Mouse (Mus musculus) hindbrain, embryonic 14.5 days (tissue): ENCODE measurements at regions not wholly inside any gene's neighbourhood (a gene's known extent, or its start where the extent isn't known, plus 50 kb on each side); places are given as distances from the start of the nearest gene placed in this dataset.
A peak's percentile ranks its signal among the peaks of the same experiment; 100 is the strongest.

Source experiments
- ATAC-seq: fragments of 200-750 bp; cut with Nextera tagmentation; 2 replicates; pipeline ENCODE4 v1.8.0; 2017; ENCODE audit warnings: moderate number of reproducible peaks, mild to moderate bottlenecking, moderate TSS enrichment, moderate library complexity; ENCODE audit not compliant: low FRiP score
- DNase-seq: peaks from one replicate; pipeline ENCODE4 v3.0.0-alpha.2; 2015; ENCODE audit warnings: low spot score
- H3K27ac ChIP-seq: fragments of 300-500 bp; sonication (generic); 2 replicates; pipeline ENCODE4 v1.5.1; 2014; ENCODE audit warnings: mild to moderate bottlenecking, moderate library complexity
- H3K27me3 ChIP-seq: fragments of 300-500 bp; sonication (generic); 2 replicates; pipeline ENCODE4 v1.6.1; 2014; ENCODE audit warnings: mild to moderate bottlenecking, low read length, mixed read lengths; ENCODE audit not compliant: control insufficient read depth, insufficient read depth
- H3K36me3 ChIP-seq: fragments of 300-500 bp; sonication (generic); replicated peaks from 2 replicates; pipeline ENCODE4 v1.6.1; 2014; ENCODE audit not compliant: control insufficient read depth, insufficient read depth
- H3K4me1 ChIP-seq: fragments of 300-500 bp; sonication (generic); replicated peaks from 2 replicates; pipeline ENCODE4 v1.6.1; 2014; ENCODE audit warnings: antibody characterized with exemption, low read length, mixed read lengths; ENCODE audit not compliant: control insufficient read depth, insufficient read depth
- H3K4me2 ChIP-seq: fragments of 300-500 bp; sonication (generic); replicated peaks from 2 replicates; pipeline ENCODE4 v1.6.1; 2014; ENCODE audit warnings: mild to moderate bottlenecking, moderate library complexity
- H3K4me3 ChIP-seq: fragments of 300-500 bp; sonication (generic); replicated peaks from 2 replicates; pipeline ENCODE4 v1.5.1; 2014; ENCODE audit warnings: mild to moderate bottlenecking, low read length
- H3K9ac ChIP-seq: fragments of 300-500 bp; sonication (generic); 2 replicates; pipeline ENCODE4 v1.6.1; 2014
- H3K9me3 ChIP-seq: fragments of 300-500 bp; sonication (generic); 2 replicates; pipeline ENCODE4 v1.6.1; 2016; ENCODE audit warnings: low read length; ENCODE audit not compliant: control insufficient read depth
- WGBS: fragments of 180-500 bp; shearing (Covaris S2); extraction: QIAGEN DNeasy Blood & Tissue Kit; methylation state at CpG from one replicate; pipeline ENCODE4 v1.1.7; 2014; 5-methylcytosine and 5-hydroxymethylcytosine counted together

DNA sequence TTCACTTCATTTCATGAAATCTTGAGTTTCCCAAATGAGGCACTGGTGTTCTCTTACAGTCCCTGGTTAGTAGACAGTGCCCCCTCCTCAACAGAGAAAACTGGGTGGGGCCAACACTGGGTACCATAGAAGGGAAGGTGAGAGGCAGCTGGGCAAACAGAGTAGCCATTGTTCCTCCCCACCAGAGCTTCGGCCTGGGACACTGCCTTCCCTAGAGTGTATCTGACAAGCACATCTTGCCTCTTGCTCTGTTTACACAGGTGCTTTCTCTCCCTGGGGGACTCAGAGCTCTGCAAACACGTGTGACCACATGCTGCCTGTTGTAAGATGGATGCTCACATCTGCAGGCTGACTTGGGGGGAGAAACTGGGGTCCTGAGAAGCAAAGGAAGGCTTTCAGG is 100.8 kb upstream of the Tnp1 start:
- Histone ChIP-seq H3K4me3 (no peak overlapping the region), H3K4me2 (no peak overlapping the region), H3K36me3 (no peaks in the 10 kb centered on the region), H3K9me3 (no peaks in the 10 kb centered on the region), H3K27me3 (no peaks in the 10 kb centered on the region), H3K9ac (no peak overlapping the region), H3K4me1 (0 out of 2 replicates have a peak, but pooled peaks cover 6% of the 10 kb centered on the region), H3K27ac (no peak overlapping the region)
- ATAC-seq, result no peak
- DNase-seq, result no peak
- WGBS, result 9% methylated on average over 2 of the region's 2 CpGs

DNA sequence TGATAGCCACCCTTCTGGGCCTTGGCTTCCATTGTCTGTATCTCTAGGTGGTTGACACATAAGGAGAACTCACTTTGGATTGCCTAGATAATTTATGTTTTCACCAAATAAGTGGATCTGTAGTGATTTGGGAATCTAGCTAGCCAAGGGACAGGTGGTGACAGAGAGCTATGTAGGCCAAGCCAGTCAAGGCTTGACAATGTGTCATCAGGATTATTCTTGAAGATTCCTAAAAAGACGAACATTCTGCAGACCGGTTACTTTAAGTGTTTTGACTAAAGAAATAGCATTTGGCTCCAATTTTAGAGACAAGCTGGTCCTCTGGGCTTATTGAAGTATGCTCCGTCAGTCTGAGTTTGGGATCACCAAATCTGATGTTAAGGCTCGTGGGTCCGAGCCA is 100.1 kb upstream of the Tnp1 start:
- Histone ChIP-seq H3K36me3 (no peaks in the 10 kb centered on the region), H3K9me3 (no peaks in the 10 kb centered on the region), H3K27me3 (no peaks in the 10 kb centered on the region), H3K9ac (no peak overlapping the region), H3K4me3 (no peak overlapping the region), H3K4me1 (0 out of 2 replicates have a peak, but pooled peaks cover 6% of the 10 kb centered on the region), H3K4me2 (no peak overlapping the region), H3K27ac (no peak overlapping the region)
- ATAC-seq, result no peak
- DNase-seq, result no peak
- 92% methylated on average over 5 of the region's 5 CpGs for WGBS

DNA sequence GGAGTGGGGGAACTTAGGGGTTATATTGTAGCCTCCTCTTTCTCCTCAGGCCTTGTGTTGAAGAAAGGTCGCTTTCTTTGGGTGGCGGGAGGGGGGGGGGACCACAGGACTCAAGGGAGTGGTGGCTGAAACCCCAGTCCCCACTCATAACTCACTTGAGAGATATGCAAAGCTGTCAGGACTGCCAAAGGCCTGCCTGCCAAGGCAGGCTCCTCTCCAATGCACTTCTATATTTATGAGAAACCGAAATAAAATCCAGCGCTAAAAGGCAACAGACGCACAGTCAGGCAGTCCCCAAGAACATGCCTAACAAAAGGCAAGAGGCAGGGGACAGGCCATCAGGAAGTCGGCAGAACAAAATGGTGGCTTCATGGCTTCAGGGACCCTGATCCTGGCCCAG is 97.4 kb upstream of the Tnp1 start:
- no peak for DNase-seq
- 97% methylated on average over 6 of the region's 6 CpGs for WGBS
- H3K4me3 ChIP-seq, result no peak overlapping the region

GRCm38 (mm10) chr1:73112711-73113110 is 97.0 kb upstream of the Tnp1 start:
- no peak for ATAC-seq
- Histone ChIP-seq H3K4me2 (no peak overlapping the region), H3K36me3 (no peaks in the 10 kb centered on the region), H3K4me3 (no peak overlapping the region), H3K4me1 (no peaks in the 10 kb centered on the region), H3K27me3 (no peaks in the 10 kb centered on the region), H3K9ac (no peak overlapping the region), H3K9me3 (no peaks in the 10 kb centered on the region), H3K27ac (no peak overlapping the region)
- 89% methylated on average over 3 of the region's 3 CpGs for WGBS
- DNase-seq, result no peak

More for the DNA sequence above, 97.4 kb upstream of the Tnp1 start:
- Histone ChIP-seq H3K27ac (no peak overlapping the region), H3K4me1 (no peaks in the 10 kb centered on the region), H3K9ac (no peak overlapping the region), H3K27me3 (no peaks in the 10 kb centered on the region), H3K36me3 (no peaks in the 10 kb centered on the region), H3K9me3 (no peaks in the 10 kb centered on the region), H3K4me2 (no peak overlapping the region)
- no peak for ATAC-seq

DNA sequence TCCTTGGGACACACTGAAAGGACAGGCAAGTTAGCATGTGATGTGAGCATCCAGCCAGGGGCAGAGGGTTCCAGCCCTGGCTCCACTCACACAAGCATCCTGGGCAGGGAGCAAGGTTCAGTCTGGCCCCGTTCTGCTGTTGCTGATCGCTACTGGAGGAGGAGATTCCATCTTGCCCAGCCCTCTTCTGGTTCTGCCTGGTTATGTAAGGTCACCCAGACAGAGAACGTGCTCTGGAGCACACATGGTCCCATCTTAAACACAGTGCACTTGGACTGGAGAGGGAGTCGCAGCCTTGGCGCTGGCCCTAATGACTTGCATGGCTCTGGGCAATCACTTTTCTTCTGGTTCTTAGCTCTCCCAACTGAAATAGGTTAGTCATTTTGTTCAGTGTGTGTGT is 96.2 kb upstream of the Tnp1 start:
- Histone ChIP-seq H3K36me3 (no peaks in the 10 kb centered on the region), H3K4me1 (no peaks in the 10 kb centered on the region), H3K9ac (no peak overlapping the region), H3K27me3 (no peaks in the 10 kb centered on the region), H3K4me2 (no peak overlapping the region), H3K9me3 (no peaks in the 10 kb centered on the region), H3K4me3 (no peak overlapping the region), H3K27ac (no peak overlapping the region)
- ATAC-seq (no peak), DNase-seq (no peak)
- WGBS, result 93% methylated on average over 5 of the region's 5 CpGs

GRCm38 (mm10) chr1:73105856-73106463 is 90.3 kb upstream of the Tnp1 start:
- WGBS, result 91% methylated on average over 4 of the region's 4 CpGs
- ATAC-seq, result no peak

DNA sequence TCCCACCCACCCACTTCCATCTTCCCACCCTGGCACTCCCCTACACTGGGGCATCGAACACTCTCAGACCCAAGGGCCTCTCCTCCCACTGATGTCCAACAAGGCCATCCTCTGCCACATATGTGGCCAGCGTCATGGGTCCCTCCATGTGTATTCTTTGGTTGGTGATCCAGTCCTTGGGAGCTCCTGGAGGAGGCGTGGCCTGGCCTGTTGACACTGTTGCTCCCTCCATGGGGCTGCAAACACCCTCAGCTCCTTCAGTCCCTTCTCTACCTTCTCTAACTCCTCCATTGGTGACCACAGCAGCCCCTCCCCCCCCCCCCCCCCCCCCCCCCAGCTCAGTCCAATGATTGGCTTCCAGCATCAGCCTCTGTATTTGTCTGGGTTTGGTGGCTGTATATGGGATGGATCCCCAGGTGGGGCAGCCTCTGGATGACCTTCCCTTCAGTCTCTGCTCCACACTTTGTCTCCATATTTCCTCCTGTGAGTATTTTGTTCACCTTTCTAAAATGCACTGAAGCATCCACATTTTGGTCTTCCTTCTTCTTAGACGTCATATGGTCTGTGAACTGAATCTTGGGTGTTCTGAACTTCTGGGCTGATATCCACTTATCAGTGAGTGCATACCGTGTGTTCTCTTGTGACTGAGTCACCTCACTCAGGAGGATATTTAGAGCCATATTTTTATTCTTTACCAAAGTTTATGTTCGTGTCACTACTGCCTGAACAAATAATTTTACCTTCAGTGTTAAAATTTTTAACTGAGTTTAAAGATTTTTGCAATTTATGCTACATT is 82.1 kb upstream of the Tnp1 start:
- H3K9me3 ChIP-seq, result no peaks in the 10 kb centered on the region
- H3K36me3 ChIP-seq, result no peaks in the 10 kb centered on the region
- no peak overlapping the region for H3K9ac ChIP-seq
- no peak for ATAC-seq
- no peak overlapping the region for H3K27ac ChIP-seq
- H3K4me1 ChIP-seq, result no peaks in the 10 kb centered on the region
- H3K4me2 ChIP-seq, result no peak overlapping the region
- no peak for DNase-seq
- no peaks in the 10 kb centered on the region for H3K27me3 ChIP-seq
- 85% methylated on average over 6 of the region's 6 CpGs for WGBS
- H3K4me3 ChIP-seq, result no peak overlapping the region

More at GRCm38 (mm10) chr1:73105856-73106463, 90.3 kb upstream of the Tnp1 start:
- no peaks in the 10 kb centered on the region for H3K4me1 ChIP-seq
- no peaks in the 10 kb centered on the region for H3K27me3 ChIP-seq
- H3K9me3 ChIP-seq, result no peaks in the 10 kb centered on the region
- H3K4me3 ChIP-seq, result no peak overlapping the region
- no peaks in the 10 kb centered on the region for H3K36me3 ChIP-seq
- H3K27ac ChIP-seq, result no peak overlapping the region
- H3K4me2 ChIP-seq, result no peak overlapping the region
- DNase-seq, result no peak
- no peak overlapping the region for H3K9ac ChIP-seq

DNA sequence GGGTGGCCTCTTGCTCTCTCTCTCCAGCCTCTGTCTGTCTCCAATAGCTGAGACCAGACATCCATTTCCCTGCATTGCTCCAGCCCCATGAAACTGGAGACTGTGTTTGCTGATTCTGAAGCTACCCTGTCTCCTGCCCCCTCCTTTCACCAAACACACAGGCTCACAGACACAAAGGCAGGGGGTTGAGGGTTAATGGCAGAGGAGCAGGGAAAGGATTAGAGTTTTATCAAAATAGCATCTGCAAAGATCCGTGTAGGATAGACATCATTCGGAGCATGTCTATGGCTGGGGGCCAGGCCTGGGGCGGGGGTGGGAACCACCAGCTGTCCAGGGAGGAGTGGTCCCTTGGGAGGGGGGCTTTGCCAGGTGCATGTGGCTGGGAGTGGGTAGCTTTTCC is 73.9 kb upstream of the Tnp1 start:
- Histone ChIP-seq H3K9ac (no peak overlapping the region), H3K27ac (no peak overlapping the region), H3K27me3 (no peaks in the 10 kb centered on the region), H3K9me3 (no peaks in the 10 kb centered on the region), H3K36me3 (no peaks in the 10 kb centered on the region), H3K4me3 (no peak overlapping the region), H3K4me2 (no peak overlapping the region), H3K4me1 (no peaks in the 10 kb centered on the region; the same call in 1 of the 2 replicates)
- peak; percentile 53; the same call in 1 of the 2 replicates for ATAC-seq
- 22% methylated on average over 3 of the region's 3 CpGs for WGBS
- no peak for DNase-seq

- ATAC-seq, result no peak
- DNase-seq, result no peak
- Histone ChIP-seq H3K9me3 (no peaks in the 10 kb centered on the region), H3K27me3 (no peaks in the 10 kb centered on the region), H3K4me2 (no peak overlapping the region), H3K27ac (no peak overlapping the region), H3K36me3 (no peaks in the 10 kb centered on the region), H3K4me1 (no peaks in the 10 kb centered on the region; the same call in 1 of the 2 replicates), H3K9ac (no peak overlapping the region), H3K4me3 (no peak overlapping the region)
- WGBS, result 34% methylated on average over 2 of the region's 2 CpGs
Measured at GRCm38 (mm10) chr1:73088494-73088893, 72.8 kb upstream of the Tnp1 start.
